Mouse (Mus musculus): ENCODE results near the gene Gm853. TPM values are rescaled to one million over a fixed set of nuclear protein-coding genes. Genes with fewer than 3 reads are reported as not detected.

Gm853 gene
- polyA plus RNA-seq, 1 experiment: not detected

- DNase-seq (ENCODE audit: low read depth, low spot score): no peak
- WGBS: 24% methylated on average over 4 of the region's 4 CpGs
These were observed 45.1 kb downstream of the Gm853 start for GRCm38 (mm10) chr4:130177087-130177486.

GRCm38 (mm10) chr4:130176156-130176720, 46.0 kb downstream of the Gm853 start:
- 44% methylated on average over 5 of the region's 5 CpGs for WGBS
- DNase-seq (ENCODE audit: low read depth, low spot score): no peak

GRCm38 (mm10) chr4:130175072-130175711, 47.0 kb downstream of the Gm853 start, which contains the start of gene Tinagl1:
Gene Tinagl1 (minus strand): TSS chr4:130175122.
- DNase-seq (ENCODE audit: low read depth, low spot score): no peak

GRCm38 (mm10) chr4:130174335-130175031, 47.7 kb downstream of the Gm853 start:
- DNase-seq (ENCODE audit: low read depth, low spot score): no peak
- 3% methylated on average over 25 of the region's 25 CpGs for WGBS

More at GRCm38 (mm10) chr4:130175072-130175711, 47.0 kb downstream of the Gm853 start, which contains the start of gene Tinagl1:
- WGBS: 4% methylated on average over 14 of the region's 14 CpGs

- no peak for DNase-seq (ENCODE audit: low read depth, low spot score)
These were observed 48.3 kb downstream of the Gm853 start for GRCm38 (mm10) chr4:130173911-130174311.

GRCm38 (mm10) chr4:130173060-130173822, 49.0 kb downstream of the Gm853 start:
- WGBS: 47% methylated on average over 11 of the region's 11 CpGs
- DNase-seq (ENCODE audit: low read depth, low spot score): no peak

More at GRCm38 (mm10) chr4:130173911-130174311, 48.3 kb downstream of the Gm853 start:
- 26% methylated on average over 19 of the region's 19 CpGs for WGBS

GRCm38 (mm10) chr4:130171951-130172765, 50.0 kb downstream of the Gm853 start:
- DNase-seq (ENCODE audit: low read depth, low spot score): no peak
- 36% methylated on average over 11 of the region's 11 CpGs for WGBS

GRCm38 (mm10) chr4:130170362-130170761, 51.8 kb downstream of the Gm853 start:
- no peak for DNase-seq (ENCODE audit: low read depth, low spot score)
- WGBS: 80% methylated on average over 4 of the region's 4 CpGs

- 67% methylated on average over 16 of the region's 16 CpGs for WGBS
- no peak for DNase-seq (ENCODE audit: low read depth, low spot score)
These were observed 52.7 kb downstream of the Gm853 start for GRCm38 (mm10) chr4:130169411-130169971.

- no peak for DNase-seq (ENCODE audit: low read depth, low spot score)
- 20% methylated on average over 16 of the region's 16 CpGs for WGBS
These were observed 53.7 kb downstream of the Gm853 start for GRCm38 (mm10) chr4:130168280-130169183.

GRCm38 (mm10) chr4:130167814-130168213, 54.4 kb downstream of the Gm853 start:
- 23% methylated on average over 9 of the region's 9 CpGs for WGBS
- DNase-seq (ENCODE audit: low read depth, low spot score): no peak

- WGBS: 62% methylated on average over 22 of the region's 22 CpGs
- DNase-seq (ENCODE audit: low read depth, low spot score): no peak
These were observed 54.9 kb downstream of the Gm853 start for GRCm38 (mm10) chr4:130167321-130167720.

- DNase-seq (ENCODE audit: low read depth, low spot score): no peak
- WGBS: 84% methylated on average over 8 of the region's 8 CpGs
These were observed 55.6 kb downstream of the Gm853 start for GRCm38 (mm10) chr4:130166592-130166991.

GRCm38 (mm10) chr4:130166061-130166460, 56.1 kb downstream of the Gm853 start:
- 90% methylated on average over 18 of the region's 18 CpGs for WGBS

GRCm38 (mm10) chr4:130164121-130164520, 58.1 kb downstream of the Gm853 start:
- WGBS: 87% methylated on average over 6 of the region's 6 CpGs
- DNase-seq (ENCODE audit: low read depth, low spot score): no peak

More at GRCm38 (mm10) chr4:130166061-130166460, 56.1 kb downstream of the Gm853 start:
- no peak for DNase-seq (ENCODE audit: low read depth, low spot score)

GRCm38 (mm10) chr4:130163391-130163861, 58.8 kb downstream of the Gm853 start:
- no peak for DNase-seq (ENCODE audit: low read depth, low spot score)

GRCm38 (mm10) chr4:130161349-130161748, 60.9 kb downstream of the Gm853 start:
- WGBS: 59% methylated on average over 4 of the region's 4 CpGs
- no peak for DNase-seq (ENCODE audit: low read depth, low spot score)

More at GRCm38 (mm10) chr4:130163391-130163861, 58.8 kb downstream of the Gm853 start:
- 44% methylated on average over 20 of the region's 20 CpGs for WGBS

Measured in large intestine, adult 2 months (tissue).